Mouse (Mus musculus): Measurements from ENCODE around the gene Aqr.
A peak's percentile ranks its signal among the peaks of the same experiment; 100 is the strongest.

Aqr gene

DNA sequence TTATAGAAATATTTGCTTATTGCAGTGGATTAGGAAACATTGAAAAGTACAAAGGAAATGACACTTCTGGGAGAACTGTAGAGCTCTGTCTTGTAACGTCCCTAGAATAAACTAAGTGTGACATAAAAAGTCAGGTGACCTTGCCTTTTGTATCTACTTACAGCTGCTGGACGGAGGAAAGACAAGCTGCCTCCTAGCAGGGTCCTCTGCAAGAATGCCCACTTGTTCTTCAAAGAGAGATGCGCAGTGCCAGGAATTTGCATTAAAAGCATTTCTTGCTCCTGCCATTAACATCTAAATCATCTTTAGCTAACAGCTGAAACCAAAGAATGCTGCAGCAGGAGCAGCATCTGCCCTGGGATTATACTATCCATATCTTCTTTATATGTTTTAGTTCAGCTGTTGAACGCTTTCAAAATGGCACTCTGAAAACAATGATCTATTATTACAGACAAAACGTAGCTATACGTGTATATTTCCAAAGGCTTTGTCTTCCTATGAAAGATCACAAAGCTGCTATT, 126.7 kb downstream of the Aqr start:
- DNase-seq (ENCODE audit: low read depth, low spot score), result no peak

DNA sequence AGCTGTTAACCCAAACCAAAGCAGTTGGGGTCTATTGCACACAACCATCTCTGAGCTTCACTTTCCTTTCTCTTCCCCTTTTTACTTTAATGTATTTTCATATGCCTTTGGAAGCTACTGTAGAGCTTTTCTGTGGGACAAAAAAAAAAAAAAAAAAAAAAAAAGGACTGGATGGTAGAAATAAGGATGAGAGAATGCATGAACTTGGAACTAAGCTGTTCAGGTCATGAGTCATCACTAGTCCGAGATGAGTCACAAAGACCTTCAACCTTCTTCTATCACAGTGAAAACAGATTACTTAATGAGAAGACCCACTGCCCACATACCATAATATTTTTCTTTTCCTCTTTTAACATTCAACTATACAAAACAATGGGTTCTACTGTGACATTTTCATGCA, 127.2 kb downstream of the Aqr start:
- no peak for DNase-seq (ENCODE audit: low read depth, low spot score)

GRCm38 (mm10) chr2:114058226-114058796, 128.5 kb downstream of the Aqr start:
- DNase-seq (ENCODE audit: low read depth, low spot score), result peak; percentile 34

DNA sequence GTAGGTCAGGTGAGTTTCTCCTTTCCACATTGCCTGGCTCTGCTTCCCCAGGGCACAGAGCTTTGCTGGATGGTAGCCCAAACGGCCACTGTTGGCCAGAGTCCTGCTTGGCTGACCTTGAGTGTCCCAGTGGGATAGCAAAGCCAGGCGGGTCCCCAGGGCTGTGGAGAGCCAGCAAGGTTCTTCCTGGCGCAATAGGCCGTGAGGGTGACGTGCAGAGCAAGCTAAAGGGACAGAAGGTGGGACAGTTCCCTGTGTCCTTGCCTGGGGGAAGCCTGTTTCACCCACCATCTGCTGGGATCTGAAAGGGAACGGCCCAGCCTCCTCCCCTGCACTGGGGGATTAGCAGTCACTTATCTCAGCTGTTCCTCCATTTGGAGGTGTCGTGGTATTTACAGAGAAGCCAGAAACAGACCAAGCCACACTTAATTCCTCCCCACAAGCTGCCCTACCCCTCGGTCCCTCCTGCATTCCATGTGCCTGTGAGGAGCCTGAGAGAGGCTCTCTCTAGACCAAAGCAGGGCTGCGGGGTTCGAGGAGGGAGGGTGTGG, 129.4 kb downstream of the Aqr start:
- no peak for DNase-seq (ENCODE audit: low read depth, low spot score)

GRCm38 (mm10) chr2:114054129-114054528, 132.7 kb downstream of the Aqr start:
- no peak for DNase-seq (ENCODE audit: low read depth, low spot score)

DNA sequence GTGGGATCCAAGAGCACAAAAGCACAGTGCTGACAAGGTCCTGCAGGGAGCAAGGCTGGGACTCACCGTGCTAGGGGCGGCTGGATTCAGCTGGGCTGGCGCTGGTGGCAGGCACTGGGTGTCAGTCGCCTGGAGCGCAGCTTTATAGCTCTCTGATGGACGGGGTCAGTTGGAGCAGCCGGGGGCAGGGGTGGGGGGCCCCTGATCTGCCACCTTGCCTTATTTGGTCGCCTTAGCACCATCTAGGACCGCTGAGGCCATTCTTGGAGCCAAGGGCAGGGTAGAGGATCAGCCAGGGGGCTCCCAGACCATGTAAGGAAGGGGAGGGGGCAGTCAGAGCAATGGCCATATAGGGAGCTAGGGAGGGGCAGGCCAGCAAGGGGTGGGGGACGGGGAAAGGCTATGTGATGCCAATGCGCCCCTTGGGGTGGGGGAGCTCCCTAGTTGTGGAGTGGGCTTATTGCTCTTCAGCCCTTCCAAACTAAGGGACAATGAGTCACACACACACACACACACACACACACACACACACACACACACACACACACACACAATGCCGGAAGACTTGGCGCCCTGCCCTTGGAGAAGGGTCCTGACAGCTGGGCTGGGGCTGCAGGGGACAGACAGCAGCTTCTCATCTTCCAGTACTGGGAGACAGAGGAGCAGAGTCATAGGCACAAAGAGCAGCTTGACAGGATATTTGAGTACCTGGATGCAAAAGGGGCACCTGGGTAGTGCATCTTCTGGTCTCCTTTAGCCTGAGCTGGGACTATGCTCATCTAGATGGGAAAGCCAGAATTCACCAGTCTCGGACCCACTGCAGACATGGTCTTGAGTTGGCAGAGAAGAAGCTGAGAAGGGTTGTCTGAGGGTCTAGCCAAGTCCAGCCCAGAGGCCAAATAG, 133.9 kb downstream of the Aqr start, which contains the start of gene Actc1:
Actc1 (minus strand) TSS at position 853 of the 903 bp plus-strand sequence.
- no peak for DNase-seq (ENCODE audit: low read depth, low spot score)

DNA sequence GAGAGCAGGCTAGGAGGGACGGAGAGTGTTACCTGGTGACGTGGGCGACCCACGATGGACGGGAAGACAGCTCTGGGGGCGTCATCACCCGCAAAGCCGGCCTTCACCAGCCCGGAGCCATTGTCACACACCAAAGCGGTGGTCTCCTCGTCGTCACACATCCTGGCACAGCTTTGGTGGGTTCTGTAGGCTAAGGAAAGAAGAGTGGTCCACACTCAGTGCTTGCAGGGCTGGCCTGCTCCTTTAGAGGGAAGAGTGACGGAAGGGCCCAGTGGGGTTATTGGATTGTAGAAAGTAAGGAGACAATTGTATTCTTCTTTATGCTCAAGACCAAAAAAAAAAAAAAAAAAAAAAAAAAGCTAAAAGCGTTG, 135.0 kb downstream of the Aqr start:
- DNase-seq (ENCODE audit: low read depth, low spot score), result no peak

All from CD4-positive helper T cell, adult 2 months (primary cell).